Mouse (Mus musculus) cerebellum, postnatal 4 days (tissue): Measurements from ENCODE around the gene Slc9a3r2.
"Not testable (repeated sequence)": the region's sequence is repeated elsewhere in the genome, so short reads cannot be mapped to it uniquely, and the experiment has no call there.

Experiments
- DNase-seq, 2 experiments: peaks; one replicate each; pipeline ENCODE4 v3.0.0; 2022; ENCODE audit warnings: low spot score in 2 of 2, mixed read lengths in 1 of 2

The Slc9a3r2 gene

DNA sequence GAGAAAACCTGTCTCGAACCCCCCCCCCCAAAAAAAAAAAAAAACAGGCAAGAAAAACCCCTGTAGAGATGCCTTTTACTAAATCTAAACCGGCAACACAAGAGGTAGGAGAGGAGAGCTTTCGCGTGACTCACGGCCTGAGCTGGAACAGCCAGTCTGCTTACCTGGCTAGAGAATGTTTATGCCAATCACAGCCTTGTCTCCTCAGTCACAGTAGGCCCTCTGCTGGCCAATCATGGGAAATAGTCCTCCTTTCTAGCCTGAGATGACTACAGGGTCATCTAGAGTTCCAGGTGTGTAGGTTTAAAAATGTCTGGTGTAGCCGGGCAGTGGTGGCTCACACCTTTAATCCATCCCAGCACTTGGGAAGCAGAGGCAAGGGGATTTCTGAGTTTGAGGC lies 17.3 kb upstream of the Slc9a3r2 start:
- DNase-seq, result peak in 1 of 2 experiments; percentile 39

DNA sequence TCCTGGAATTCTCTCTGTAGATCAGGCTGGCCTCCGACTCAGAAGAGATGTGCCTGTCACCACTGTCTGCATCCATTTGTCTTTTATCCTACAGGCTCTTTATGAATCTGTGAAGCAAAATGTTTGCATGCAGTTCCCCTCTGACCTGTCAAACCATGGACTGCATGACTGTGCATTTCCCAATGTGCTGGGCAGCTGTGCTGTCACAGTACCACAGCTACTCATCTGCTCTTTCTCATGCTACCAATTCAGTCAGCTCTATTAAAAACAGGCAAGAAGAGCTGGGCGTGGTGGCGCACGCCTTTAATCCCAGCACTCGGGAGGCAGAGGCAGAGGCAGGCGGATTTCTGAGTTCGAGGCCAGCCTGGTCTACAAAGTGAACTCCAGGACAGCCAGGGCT lies 16.9 kb upstream of the Slc9a3r2 start:
- not testable (repeated sequence) for DNase-seq

GRCm38 (mm10) chr17:24658017-24658758 lies 8.1 kb upstream of the Slc9a3r2 start, which contains the start of gene Npw:
Gene Npw (minus strand): TSS chr17:24658457.
- DNase-seq, result no peak

DNA sequence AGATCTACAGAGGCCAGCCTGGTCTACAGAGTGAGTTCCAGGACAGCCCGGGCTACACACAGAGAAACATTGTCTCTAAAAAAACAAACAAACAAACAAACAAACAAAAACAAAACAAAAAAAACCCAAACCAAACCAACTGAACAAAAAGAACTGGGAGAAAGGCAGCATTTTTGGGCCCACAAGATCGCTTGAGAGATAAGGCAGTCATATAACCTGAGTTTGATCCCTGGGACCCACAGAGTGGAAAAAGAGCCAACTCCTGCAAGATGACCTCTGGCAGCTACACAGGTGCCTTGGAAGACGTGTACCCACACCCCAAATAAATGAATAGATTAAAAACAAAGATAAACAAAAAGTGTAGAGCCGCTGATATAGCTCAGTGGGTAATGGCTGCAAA lies 4.8 kb upstream of the Slc9a3r2 start:
- DNase-seq, result no peak

DNA sequence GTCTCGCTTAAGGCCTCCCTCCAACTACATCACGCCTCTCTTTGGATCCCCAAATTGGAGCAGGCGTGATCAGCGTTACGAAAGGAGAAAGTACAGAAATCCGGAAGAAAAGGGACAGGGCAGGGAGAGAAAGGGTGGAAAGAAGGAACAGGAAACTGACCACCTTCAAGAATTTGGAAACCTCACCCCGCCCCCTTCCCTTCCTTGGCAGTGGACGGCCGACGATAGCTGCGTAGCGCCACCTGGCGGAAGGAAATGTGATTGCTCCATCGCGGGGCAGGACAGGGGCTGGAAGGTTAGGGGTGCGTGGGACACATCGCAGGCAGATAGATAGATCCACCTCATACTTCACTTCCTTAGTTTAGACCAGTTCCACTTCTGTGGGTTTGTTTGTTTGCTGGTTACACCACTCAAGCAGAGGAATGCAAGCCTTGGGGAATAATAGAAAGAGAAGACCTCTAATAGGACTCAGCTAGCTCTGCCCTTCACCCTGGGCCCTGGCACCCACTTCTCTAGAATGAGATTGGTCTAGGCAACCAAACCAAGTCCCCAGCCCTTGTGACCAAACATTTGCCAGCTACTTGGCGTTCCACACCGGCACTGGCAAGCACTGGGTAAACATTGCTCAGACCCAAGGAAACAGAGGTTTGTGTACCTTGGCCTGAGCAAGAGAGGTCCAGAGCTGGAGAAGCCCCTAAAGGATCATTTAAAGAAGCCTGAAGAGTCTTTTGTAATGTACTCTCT lies 4.0 kb upstream of the Slc9a3r2 start:
- peak; percentile 59 to 76 for DNase-seq

GRCm38 (mm10) chr17:24651835-24652234 lies 1.7 kb upstream of the Slc9a3r2 start:
- no peak for DNase-seq

DNA sequence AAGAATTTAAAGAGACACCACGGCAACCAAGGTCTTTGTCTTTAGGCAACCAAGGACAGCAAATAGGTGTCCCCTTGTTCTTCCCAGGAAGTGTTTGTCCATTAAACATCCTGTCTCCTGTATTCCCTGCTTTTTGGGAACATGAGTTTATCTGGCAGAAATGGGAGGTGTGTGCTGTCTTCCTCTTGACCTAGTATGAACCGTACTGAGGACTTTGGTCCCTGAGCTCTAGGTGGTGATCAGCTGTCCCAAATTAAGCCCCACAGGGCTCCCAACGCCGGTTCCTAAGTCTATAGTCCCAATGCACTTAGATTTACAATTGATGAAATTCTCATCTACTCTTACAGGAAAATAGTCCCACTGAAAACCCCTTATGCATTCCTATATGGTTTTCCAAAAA lies 639 bp upstream of the Slc9a3r2 start:
- DNase-seq, result no peak

DNA sequence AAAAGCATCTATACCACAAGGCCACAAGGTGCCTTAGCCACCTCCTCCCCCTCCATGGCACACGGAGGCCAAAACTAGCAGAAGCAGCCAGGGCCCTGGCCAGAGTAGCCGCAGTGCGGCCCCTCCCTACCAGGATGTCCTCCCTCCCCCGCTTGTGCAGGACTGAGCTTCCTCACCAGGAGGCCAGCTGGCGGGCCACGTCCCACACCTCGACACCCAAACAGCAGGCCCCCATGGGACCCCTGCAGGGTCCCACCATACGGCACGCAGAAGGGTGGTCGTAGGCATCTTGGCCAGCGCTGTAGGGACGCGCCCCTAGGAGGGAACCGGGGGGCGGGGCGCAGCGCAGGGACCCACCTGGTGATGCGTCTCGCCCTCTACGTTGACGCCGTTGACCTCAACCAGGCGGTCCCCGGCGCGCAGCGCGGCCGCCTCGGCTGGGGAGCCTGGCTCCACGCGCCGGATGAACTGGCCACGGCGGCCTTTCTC lies 502 bp downstream of the Slc9a3r2 start:
- DNase-seq, result peak in 1 of 2 experiments; percentile 29

DNA sequence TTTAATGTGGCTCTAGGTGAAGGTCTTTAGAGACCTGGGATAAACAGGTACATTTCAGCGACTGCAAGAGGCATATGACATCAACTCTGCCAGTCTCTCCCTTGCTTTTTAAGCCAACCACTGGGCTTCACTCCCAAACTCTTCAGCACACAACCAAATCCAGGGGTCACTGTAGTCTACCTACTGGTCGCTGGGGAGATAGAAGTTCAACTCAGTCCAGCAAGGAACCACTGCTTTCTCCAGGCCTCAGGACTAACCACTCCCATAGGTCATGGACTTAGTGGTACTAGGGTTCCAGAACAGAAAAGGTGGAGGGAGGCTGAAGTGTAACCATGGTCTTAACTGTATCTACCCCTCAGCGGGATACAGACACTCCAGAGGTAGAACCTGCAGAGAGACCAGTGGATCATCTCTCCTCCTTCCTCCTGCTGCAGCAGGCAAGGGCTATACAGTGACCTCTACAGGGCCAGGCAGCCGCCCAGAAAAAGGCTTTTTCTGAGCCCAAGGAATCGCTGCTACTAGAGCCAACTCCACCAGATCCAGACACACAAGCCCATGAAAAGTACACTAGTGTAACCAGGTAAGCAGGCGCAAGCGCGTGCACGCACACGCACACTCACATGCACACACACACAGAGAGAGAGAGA lies 1.3 kb downstream of the Slc9a3r2 start:
- DNase-seq, result no peak

DNA sequence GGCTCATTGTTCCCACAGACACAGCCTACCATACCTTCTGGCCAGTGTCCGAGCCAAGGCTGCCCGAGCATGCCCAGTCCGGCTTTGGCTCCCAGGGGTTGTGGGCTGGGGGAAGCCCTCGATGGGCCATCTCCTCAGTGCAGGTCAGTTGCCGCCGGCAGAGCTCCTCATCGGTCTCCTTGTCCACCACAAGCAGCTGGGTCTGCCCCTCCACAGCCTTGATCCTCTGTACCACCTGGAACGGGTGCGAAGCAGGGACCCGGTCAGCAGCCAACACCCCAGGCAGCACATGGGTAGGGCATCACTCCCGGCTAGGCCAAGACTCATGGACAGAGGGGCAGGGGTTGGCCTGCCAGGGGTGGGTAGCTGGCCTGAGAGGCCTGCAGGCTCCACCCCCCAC lies 2.6 kb downstream of the Slc9a3r2 start:
- no peak for DNase-seq

GRCm38 (mm10) chr17:24646381-24646780 lies 3.7 kb downstream of the Slc9a3r2 start:
- DNase-seq, result no peak

GRCm38 (mm10) chr17:24645916-24646315 lies 4.2 kb downstream of the Slc9a3r2 start:
- DNase-seq, result no peak

GRCm38 (mm10) chr17:24644875-24645721 lies 5.0 kb downstream of the Slc9a3r2 start:
- DNase-seq, result no peak

GRCm38 (mm10) chr17:24644030-24644715 lies 6.0 kb downstream of the Slc9a3r2 start:
- no peak for DNase-seq

GRCm38 (mm10) chr17:24642791-24643343 lies 7.3 kb downstream of the Slc9a3r2 start:
- DNase-seq, result no peak

GRCm38 (mm10) chr17:24641944-24642343 lies 8.2 kb downstream of the Slc9a3r2 start:
- DNase-seq, result no peak

- no peak for DNase-seq
Measured at GRCm38 (mm10) chr17:24640581-24640980, 9.5 kb downstream of the Slc9a3r2 start.

GRCm38 (mm10) chr17:24640119-24640518 lies 10.0 kb downstream of the Slc9a3r2 start:
- DNase-seq, result no peak

DNA sequence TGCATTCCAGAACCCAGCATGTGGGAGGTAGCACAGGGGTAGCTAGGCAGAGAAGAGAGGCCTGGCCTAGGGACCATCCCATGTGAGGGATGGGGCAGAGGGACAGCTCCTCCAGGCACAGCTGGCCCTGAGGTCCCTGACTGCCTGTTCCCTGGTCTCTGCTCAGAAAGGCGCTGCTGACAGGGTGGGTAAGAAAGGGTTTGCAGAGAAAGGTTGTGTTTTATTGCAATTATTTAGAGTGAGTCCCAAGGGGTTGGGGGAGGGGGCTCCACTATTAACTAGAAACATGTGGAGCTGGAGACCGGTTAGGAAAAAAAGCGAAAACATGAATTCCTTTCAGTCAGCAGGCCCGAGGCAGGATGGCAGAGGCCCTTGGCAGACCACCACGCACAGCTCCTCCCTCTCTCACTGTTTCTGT lies 10.5 kb downstream of the Slc9a3r2 start:
- no peak for DNase-seq

GRCm38 (mm10) chr17:24638840-24639239 lies 11.3 kb downstream of the Slc9a3r2 start:
- no peak for DNase-seq

GRCm38 (mm10) chr17:24638214-24638613 lies 11.9 kb downstream of the Slc9a3r2 start:
- no peak for DNase-seq
